Mouse (Mus musculus) liver, embryonic 11.5 days (tissue): ENCODE data around the gene Nxpe3. TPM values are rescaled to one million over a fixed set of nuclear protein-coding genes. Genes with fewer than 3 reads are reported as not detected.

ENCODE experiments used
- ATAC-seq: fragments of 200-750 bp; cut with Nextera tagmentation; replicated peaks from 2 replicates; pipeline ENCODE4 v1.8.0; 2017; ENCODE audit warnings: moderate number of reproducible peaks, mild to moderate bottlenecking, moderate TSS enrichment, moderate library complexity; ENCODE audit not compliant: low FRiP score
- DNase-seq: peaks from one replicate; pipeline ENCODE4 v3.0.0-alpha.2; 2017; ENCODE audit warnings: low spot score
- H3K27ac ChIP-seq: fragments of 300-500 bp; sonication (generic); 2 replicates; pipeline ENCODE4 v1.5.1; 2014; ENCODE audit warnings: mild to moderate bottlenecking, low read depth, low read length, control low read depth
- H3K27me3 ChIP-seq: fragments of 300-500 bp; sonication (generic); replicated peaks from 2 replicates; pipeline ENCODE4 v1.6.1; 2014; ENCODE audit warnings: low read length, mixed read lengths; ENCODE audit not compliant: control insufficient read depth, insufficient read depth
- H3K36me3 ChIP-seq: fragments of 300-500 bp; sonication (generic); 2 replicates; pipeline ENCODE4 v1.6.1; 2014; ENCODE audit warnings: mild to moderate bottlenecking, low read length, moderate library complexity, mixed read lengths; ENCODE audit not compliant: control insufficient read depth, insufficient read depth
- H3K4me1 ChIP-seq: fragments of 300-500 bp; sonication (generic); replicated peaks from 2 replicates; pipeline ENCODE4 v1.6.1; 2014; ENCODE audit warnings: low read length, mixed read lengths; ENCODE audit not compliant: control insufficient read depth, insufficient read depth
- H3K4me2 ChIP-seq: fragments of 300-500 bp; sonication (generic); 2 replicates; pipeline ENCODE4 v1.6.1; 2014; ENCODE audit warnings: mild to moderate bottlenecking, control low read depth, moderate library complexity
- H3K4me3 ChIP-seq: fragments of 300-500 bp; sonication (generic); 2 replicates; pipeline ENCODE4 v1.5.1; 2014; ENCODE audit warnings: low read depth, low read length, control low read depth
- H3K9ac ChIP-seq: fragments of 300-500 bp; sonication (generic); 2 replicates; pipeline ENCODE4 v1.6.1; 2014; ENCODE audit warnings: low read depth, low read length, control low read depth
- H3K9me3 ChIP-seq: fragments of 300-500 bp; sonication (generic); 2 replicates; pipeline ENCODE4 v1.6.1; 2016; ENCODE audit warnings: low read length, inconsistent platforms, mixed read lengths; ENCODE audit not compliant: control insufficient read depth
- WGBS: fragments of 180-500 bp; shearing (Covaris S2); extraction: QIAGEN DNeasy Blood & Tissue Kit; methylation state at CpG from one replicate; pipeline ENCODE4 v1.1.7; 2014; 5-methylcytosine and 5-hydroxymethylcytosine counted together
- polyA plus RNA-seq: library from polyadenylated mRNA; unstranded; fragments of >200 nt; fragmentation: Nextera tagmentation; extraction: Ambion mirVana; gene quantifications from 2 replicates; pipeline ENCODE4 v1.2.1, GENCODE M21; 2014

The Nxpe3 gene
- 0.73 and 0.93 TPM in 2 replicates for polyA plus RNA-seq

DNA sequence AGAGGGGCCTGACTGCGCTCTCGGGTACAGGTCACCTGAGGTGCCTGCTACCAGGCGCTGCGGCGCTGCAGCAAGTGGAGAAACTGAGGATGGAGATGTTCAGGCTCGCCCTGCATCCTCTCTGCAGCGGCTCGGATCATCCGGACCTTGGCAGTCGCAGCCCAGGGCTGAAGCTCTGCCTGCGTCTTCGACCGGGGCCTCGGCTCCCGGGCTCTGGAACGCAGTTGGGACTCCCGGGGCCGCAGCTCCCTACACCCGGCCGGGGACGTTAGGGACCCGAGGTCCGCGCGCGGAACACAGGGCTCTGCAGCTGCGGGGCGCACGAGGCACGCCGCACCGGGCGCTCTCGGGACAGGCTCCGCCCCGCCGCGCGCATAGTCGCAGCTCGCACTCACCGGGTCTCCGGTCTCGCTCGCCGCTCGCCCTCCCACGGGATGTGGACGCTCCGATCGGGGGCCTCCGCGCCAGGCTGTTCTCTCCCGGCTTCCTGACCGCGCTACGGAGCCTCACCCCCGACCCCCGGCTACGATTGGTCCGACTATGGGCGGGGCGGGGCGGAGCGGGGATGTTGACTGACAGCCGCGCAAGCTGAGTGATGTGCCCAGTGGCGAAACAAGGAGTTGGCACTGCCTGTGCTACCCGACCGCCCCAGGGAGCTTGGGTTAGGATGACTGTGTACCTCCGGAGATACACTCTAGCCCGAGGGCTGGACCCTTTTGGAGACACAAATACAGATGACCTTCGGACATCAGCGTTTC lies at the start of gene Nxpe3:
TSS of gene Nxpe3 (minus strand) at position 393 of the 758 bp plus-strand sequence.
- Histone ChIP-seq H3K9me3 (no peaks in the 10 kb centered on the region), H3K4me2 (peak within 1 kb of the TSS; percentile 89), H3K27me3 (no peaks in the 10 kb centered on the region), H3K9ac (peak within 1 kb of the TSS; percentile 71), H3K4me1 (peaks cover 30% of the 10 kb centered on the region), H3K36me3 (no peaks in the 10 kb centered on the region; the same call in 1 of the 2 replicates), H3K4me3 (peak within 1 kb of the TSS; percentile 78), H3K27ac (peak within 1 kb of the TSS; percentile 70)
- peak; percentile 91 for ATAC-seq
- DNase-seq: peak; percentile 93
- WGBS: under 1% methylated on average over 74 of the region's 74 CpGs

DNA sequence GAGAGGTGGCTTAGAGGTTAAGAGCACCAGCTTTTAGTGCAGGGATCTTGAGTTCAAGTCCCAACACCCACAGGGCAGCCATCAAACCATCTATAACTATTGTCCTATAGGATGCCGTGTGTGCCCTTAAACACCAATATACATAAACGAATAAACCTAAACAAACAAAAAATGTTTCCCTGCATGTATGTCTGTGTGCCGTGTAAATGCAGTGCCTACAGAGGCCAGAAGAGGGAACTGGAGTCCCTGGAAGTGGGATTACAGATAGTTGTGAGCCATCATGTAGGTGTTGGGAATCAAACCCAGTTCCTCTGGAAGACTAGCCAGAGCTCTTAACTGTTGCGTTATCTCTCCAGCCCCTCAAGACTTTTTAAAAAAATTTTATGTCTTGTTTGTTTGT lies 45.7 kb upstream of the Nxpe3 start:
- no peaks in the 10 kb centered on the region for H3K4me1 ChIP-seq
- H3K9me3 ChIP-seq: no peaks in the 10 kb centered on the region
- H3K4me2 ChIP-seq: no peak overlapping the region
- ATAC-seq (no peak), DNase-seq (no peak)
- no peak overlapping the region for H3K27ac ChIP-seq
- H3K27me3 ChIP-seq: no peaks in the 10 kb centered on the region
- H3K4me3 ChIP-seq: no peak overlapping the region
- WGBS: 87% methylated on average over 4 of the region's 4 CpGs
- no peaks in the 10 kb centered on the region for H3K36me3 ChIP-seq
- H3K9ac ChIP-seq: no peak overlapping the region

DNA sequence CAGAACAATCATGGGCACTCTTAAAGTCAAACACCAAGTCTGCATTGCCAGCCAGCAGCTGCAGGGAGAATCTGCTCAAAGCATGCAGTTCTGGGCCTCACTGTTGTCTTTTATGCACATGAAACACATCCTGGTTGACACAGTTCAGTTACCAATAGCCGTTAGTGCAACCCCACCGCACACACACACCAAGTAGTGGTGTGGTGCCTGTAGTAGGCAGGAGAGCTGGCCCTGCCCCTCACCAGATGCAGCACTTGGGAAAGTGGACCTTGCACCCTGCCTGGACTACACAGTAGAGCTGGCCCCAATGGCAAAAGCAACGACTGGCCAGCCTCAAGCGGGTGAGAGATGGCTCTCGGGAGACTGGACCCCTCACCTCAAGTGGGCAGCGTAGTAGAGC lies 44.6 kb upstream of the Nxpe3 start:
- no peak for DNase-seq
- 79% methylated on average over 6 of the region's 6 CpGs for WGBS
- peak; percentile 36; the same call in 1 of the 2 replicates for ATAC-seq

DNA sequence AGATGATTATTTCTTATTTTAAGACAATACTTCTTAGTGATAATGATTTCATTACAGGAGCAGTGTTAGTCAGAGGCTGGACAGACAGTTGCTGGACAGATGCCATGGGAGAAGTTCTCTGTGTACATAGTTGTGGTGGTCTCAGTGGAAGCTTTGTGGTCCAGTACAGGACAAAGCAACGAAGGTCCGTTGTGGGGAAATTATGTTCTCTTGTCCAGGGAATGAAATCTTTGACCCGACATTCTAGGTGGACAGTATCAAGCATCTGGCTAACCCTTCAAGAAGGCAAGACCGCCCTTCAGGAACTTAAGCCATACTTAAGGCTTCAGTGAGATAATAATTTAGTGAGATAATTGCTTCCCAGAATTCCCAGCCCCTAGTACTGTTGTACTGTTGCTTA lies 43.7 kb upstream of the Nxpe3 start:
- Histone ChIP-seq H3K9ac (no peak overlapping the region), H3K27ac (no peak overlapping the region), H3K27me3 (no peaks in the 10 kb centered on the region), H3K4me2 (no peak overlapping the region), H3K4me1 (no peaks in the 10 kb centered on the region), H3K4me3 (no peak overlapping the region), H3K36me3 (no peaks in the 10 kb centered on the region), H3K9me3 (no peaks in the 10 kb centered on the region)
- ATAC-seq (no peak), DNase-seq (no peak)
- WGBS: 81% methylated on average over 4 of the region's 4 CpGs

More for the DNA sequence above, 44.6 kb upstream of the Nxpe3 start:
- Histone ChIP-seq H3K4me3 (no peak overlapping the region), H3K36me3 (no peaks in the 10 kb centered on the region), H3K4me1 (no peaks in the 10 kb centered on the region), H3K9me3 (no peaks in the 10 kb centered on the region), H3K9ac (no peak overlapping the region), H3K27ac (no peak overlapping the region), H3K27me3 (no peaks in the 10 kb centered on the region), H3K4me2 (no peak overlapping the region)

DNA sequence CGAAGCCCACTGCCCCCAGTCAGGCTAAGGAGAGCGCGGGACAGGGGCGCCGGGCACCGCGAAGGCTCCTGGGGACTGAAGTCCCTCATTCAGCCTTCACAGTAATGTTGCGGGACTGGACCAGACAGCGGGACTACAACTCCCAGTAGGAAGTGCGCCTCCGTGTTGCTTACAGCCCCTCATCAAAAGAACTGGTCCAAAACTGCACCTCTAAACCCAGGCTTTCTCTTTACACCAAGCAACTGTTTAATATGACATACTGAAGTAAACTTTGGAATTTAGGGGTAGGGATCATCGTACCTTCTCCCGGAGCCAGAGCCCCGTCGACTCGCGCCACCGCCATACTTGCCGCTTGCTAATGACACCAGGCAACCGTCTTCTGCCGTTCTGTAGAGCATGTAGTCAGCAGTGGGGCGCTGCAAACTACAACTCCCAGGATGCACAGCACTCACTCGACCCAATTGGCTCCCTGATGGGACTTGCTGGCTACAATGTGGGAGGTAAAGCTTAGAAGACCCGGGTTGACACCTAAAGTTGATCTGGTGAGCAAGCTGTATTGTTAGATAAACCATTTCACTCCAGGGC lies 39.5 kb upstream of the Nxpe3 start, which contains the start of gene Cep97:
TSS of gene Cep97 (minus strand) at position 403 of the 585 bp plus-strand sequence.
- Histone ChIP-seq H3K4me1 (no peaks in the 10 kb centered on the region), H3K9ac (peak within 1 kb of the TSS; percentile 65), H3K9me3 (no peaks in the 10 kb centered on the region), H3K36me3 (peaks cover 2% of the 10 kb centered on the region; the same call in 1 of the 2 replicates), H3K27me3 (no peaks in the 10 kb centered on the region), H3K4me2 (peak within 1 kb of the TSS; percentile 74), H3K4me3 (peak within 1 kb of the TSS; percentile 73), H3K27ac (peak within 1 kb of the TSS; percentile 44; the same call in 1 of the 2 replicates)
- DNase-seq: peak; percentile 91
- under 1% methylated on average over 24 of the region's 24 CpGs for WGBS
- peak; percentile 99 for ATAC-seq

DNA sequence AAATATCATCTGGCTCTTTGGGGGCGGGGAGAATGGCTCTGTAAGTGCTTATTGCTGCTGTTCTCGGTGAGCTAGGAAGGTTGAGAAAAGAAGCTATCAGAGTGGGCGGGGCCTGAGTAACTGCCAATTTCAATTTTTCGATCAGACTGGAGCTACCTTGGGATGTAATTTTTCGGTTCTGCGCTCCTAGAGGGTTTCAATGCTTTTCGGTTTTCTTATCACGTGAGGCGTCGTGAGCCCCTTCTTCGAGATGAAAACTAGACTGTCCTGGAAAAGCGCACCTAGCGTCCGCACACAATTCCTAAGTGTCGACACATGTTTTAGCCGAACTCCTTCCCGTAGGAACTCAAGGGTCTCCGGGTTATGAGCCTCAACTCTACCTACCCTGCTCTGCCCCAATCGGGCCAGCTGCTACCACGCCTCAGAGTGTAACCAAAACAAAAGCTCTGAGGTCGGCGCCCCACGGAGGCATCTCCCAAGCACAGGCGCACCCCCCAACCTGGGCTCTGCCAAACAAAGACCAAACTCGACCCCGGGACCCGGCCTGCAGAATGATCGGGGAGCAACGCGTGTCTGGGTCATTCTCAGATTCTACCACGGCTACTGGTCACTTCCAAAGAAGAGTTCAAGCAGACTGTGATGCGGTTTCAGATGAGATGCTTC lies 38.7 kb upstream of the Nxpe3 start:
- peak overlapping the region; percentile 44; the same call in 1 of the 2 replicates for H3K27ac ChIP-seq
- H3K9ac ChIP-seq: peak overlapping the region; percentile 65
- no peaks in the 10 kb centered on the region for H3K4me1 ChIP-seq
- H3K4me2 ChIP-seq: peak overlapping the region; percentile 74
- no peaks in the 10 kb centered on the region for H3K27me3 ChIP-seq
- under 1% methylated on average over 32 of the region's 32 CpGs for WGBS
- H3K9me3 ChIP-seq: no peaks in the 10 kb centered on the region
- peak overlapping the region; percentile 73 for H3K4me3 ChIP-seq
- ATAC-seq: peak; percentile 47
- H3K36me3 ChIP-seq: peaks cover 2% of the 10 kb centered on the region; the same call in 1 of the 2 replicates
- DNase-seq: peak; percentile 74

DNA sequence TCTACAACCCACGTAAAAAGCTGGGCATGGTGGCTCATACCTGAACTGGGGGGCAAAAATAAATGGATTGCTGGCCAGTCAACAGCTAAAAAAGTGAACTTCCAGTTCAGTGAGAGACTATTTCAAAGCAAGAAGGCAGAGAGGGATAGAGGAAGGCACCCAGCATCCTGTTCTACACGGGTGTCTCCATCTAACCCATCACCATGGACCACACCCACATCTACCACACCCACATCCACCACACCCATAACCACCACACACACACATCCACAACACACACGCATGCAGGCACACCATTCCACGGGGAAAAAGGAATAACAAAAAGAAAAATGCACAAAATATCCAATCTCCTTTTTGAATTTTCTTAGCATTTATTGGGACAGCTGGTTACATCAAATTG lies 28.9 kb upstream of the Nxpe3 start:
- ATAC-seq (no peak), DNase-seq (no peak)
- 70% methylated on average over 4 of the region's 4 CpGs for WGBS
- H3K9me3 ChIP-seq: no peaks in the 10 kb centered on the region
- H3K36me3 ChIP-seq: 0 out of 2 replicates have a peak, but pooled peaks cover 3% of the 10 kb centered on the region
- H3K9ac ChIP-seq: no peak overlapping the region
- no peak overlapping the region for H3K27ac ChIP-seq
- H3K4me2 ChIP-seq: no peak overlapping the region
- H3K27me3 ChIP-seq: no peaks in the 10 kb centered on the region
- H3K4me3 ChIP-seq: no peak overlapping the region
- no peaks in the 10 kb centered on the region for H3K4me1 ChIP-seq

DNA sequence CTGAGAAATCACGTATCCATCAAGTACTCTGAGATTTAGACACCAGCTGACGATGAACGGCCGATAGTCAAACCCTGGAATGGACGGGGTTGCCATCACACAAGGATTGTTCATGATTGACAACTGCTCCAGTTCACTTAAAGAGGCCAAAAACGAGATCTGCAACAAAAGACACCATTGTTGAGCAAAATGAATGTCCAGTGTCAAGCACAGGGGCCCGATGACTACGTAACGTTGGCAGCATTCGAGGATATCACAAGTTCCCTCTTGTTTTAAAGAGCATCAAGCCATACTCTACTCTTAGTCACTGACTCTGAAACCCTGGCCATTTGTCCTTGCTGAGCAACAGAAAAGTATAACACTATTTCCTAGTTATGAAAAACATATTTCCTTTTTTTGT lies 27.0 kb upstream of the Nxpe3 start:
- 0 out of 2 replicates have a peak, but pooled peaks cover 3% of the 10 kb centered on the region for H3K36me3 ChIP-seq
- H3K4me2 ChIP-seq: no peak overlapping the region
- no peak overlapping the region for H3K9ac ChIP-seq

More for the DNA sequence above, 27.0 kb upstream of the Nxpe3 start:
- H3K27me3 ChIP-seq: no peaks in the 10 kb centered on the region
- WGBS: 96% methylated on average over 10 of the region's 10 CpGs
- no peak overlapping the region for H3K27ac ChIP-seq
- H3K9me3 ChIP-seq: no peaks in the 10 kb centered on the region
- no peak for DNase-seq
- no peaks in the 10 kb centered on the region for H3K4me1 ChIP-seq
- no peak overlapping the region for H3K4me3 ChIP-seq
- ATAC-seq: no peak
